Mouse (Mus musculus): ENCODE measurements at regions not wholly inside any gene's neighbourhood (a gene's known extent, or its start where the extent isn't known, plus 50 kb on each side); places are given as distances from the start of the nearest gene placed in this dataset.

DNA sequence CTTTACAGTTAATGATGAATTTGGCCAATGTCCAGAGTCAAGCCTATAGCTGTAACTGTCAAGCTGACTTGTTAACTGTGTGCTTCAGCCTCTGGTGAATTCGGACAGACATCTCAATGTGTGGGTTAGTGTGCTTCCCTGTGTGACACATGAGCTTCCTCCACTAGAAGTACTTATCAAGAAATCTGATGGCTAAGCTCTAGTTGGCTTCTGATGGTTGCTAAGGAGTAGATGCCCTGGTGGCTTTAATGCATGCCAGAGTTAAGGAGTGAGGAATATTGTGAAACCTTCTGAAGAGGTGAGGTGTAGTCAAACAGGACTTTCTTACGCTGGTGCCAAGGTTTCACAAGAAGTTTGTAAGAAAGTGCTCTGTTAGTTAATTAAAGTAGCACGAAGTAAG is 208.1 kb upstream of the Tet2 start:
- TF ChIP-seq POLR2A (IDR thresholded peaks at IDR 0.05; ENCODE audit: low read depth, low read length) = no peak
- TF ChIP-seq CTCF (IDR thresholded peaks at IDR 0.05; ENCODE audit: extremely low read depth, insufficient read depth, insufficient read length, insufficient replicate concordance) = no peak
